Mouse (Mus musculus) left cerebral cortex, postnatal 14 days (tissue): ENCODE results near the gene Snx30. TPM values are rescaled to one million over a fixed set of nuclear protein-coding genes. Genes with fewer than 3 reads are reported as not detected.

ENCODE experiments used
- DNase-seq, 2 experiments: peaks; one replicate each; pipeline ENCODE4 v3.0.0; 2021 to 2022; ENCODE audit warnings: low spot score in 2 of 2, mixed read lengths in 1 of 2
- intact Hi-C: fragments of 180-260 bp; cut with DNase I; formaldehyde crosslinking; loops from one replicate; pipeline ENCODE4 v1.15.1; 2025
- total RNA-seq, 2 experiments: library from RNA; stranded (reverse); gene quantifications; 2 replicates each; pipeline ENCODE4 v1.2.3; 2021

Snx30 gene
- total RNA-seq, 2 experiments from 2014 or later: 40.4 to 41.3 TPM

DNA sequence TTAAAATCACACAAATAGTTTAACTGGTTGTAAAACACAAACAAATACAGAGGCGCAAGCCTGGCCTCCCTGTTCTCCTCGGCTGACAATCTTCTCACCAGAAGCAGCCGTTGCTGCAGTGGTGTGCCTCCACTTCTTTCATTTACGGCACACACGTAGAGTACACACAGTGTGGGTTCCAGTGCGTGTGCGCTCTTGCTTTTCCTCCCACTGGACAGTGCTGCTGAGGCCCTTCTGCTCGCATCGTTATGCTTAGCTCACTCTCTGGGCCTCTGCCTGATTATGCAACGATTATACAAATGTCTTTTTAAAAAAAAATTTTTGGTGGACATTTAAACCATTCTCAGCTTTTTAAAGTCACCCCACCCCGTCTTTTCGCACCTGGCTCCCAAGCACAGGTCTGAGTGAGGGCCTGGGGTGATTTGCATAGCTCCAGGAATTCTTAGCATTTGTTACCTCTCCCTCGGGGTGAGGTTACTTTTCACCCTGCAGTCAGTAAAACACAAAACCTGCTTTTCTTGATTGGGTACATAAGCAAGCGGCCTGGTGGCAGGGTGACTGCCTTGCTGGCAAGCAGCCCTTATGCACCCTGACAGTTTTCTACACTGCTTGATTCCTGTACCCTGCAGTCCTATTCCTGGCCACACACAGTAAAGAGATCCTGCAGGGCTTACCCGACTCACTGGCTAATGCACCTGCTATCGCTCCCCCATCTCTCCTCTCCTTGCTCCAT lies 54.2 kb downstream of the Snx30 start:
- peak in 1 of 2 experiments; percentile 45 for DNase-seq

DNA sequence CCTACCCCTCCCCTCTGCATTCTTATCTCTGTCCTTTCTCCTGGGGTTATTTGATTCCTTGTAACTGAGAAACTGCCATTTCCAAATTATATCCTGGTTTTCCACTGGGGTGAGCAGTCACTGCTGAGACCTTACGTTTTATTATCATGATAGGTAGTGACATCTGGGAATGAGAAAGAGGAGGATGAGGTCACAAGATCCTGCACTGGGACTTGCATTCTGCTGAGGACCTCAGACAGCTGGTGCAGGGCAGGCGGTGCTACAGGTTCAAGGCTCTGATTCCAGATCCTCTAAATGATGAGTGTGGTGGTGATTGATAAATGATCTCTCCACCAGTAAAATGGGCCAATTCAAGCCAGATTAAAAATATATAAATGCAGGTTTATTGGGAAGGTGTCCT lies 54.8 kb downstream of the Snx30 start:
- intact Hi-C loops: no loop called here
- DNase-seq: no peak

More for the DNA sequence above, 54.2 kb downstream of the Snx30 start:
- intact Hi-C loops: no loop called here

DNA sequence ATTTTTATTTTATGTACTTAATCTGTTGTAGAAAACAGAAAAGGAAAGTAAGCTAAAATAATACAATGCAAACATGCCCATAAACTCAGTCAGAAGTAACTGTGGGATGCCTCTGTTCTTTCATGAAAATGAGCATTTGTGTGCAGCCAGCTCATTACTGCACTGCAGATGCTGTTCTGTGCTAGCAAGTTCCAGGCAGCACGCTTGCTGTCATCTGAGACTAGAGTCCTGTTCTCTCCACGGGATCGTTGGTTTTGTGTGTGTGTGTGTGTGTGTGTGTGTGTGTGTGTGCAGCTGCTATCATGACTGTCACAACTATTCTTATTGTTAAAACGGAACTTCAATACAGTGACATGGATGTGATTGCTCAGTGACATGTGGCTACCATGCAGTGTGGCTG lies 56.2 kb downstream of the Snx30 start:
- peak; percentile 32 to 72 for DNase-seq
- intact Hi-C loops: no loop called here

DNA sequence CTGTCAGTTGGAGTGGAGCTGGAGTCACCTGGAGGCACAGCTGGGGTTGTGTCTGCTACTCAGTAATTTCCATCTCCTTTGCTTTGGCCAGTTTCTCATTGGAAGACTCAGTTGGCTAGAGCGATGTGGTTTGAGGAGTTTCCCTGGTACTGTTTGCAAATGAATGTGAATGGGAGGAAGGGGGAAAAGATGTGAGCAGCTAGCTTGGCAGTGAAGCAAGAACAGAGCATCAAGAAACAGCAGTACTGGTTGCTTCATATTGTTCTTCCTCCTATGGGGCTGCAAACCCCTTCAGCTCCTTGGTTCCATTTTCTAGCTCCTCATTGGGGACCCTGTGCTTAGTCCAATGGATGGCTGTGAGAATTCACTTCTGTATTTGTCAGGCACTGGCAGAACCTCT lies 56.7 kb downstream of the Snx30 start:
- intact Hi-C loops: no loop called here
- no peak for DNase-seq

DNA sequence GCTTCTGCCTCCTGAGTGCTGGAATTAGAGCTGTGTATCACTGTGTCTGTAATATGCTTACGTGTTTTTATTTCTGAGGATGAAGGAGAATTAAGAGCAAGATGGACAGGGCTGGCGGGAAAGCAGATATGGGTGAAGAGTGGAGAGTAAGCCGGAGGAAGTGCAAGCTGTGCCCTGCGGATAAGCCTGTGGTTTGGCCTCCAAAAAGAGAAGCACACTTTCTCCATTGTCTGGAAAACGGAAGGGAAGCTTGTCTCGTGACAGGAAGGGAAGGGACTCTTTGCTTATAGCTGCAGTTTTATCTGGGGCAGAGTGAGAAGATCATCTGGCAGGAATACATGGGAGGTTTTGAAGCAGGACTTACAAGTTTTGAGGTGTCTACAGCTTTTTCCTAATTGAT lies 58.2 kb downstream of the Snx30 start:
- intact Hi-C loops: no loop called here

DNA sequence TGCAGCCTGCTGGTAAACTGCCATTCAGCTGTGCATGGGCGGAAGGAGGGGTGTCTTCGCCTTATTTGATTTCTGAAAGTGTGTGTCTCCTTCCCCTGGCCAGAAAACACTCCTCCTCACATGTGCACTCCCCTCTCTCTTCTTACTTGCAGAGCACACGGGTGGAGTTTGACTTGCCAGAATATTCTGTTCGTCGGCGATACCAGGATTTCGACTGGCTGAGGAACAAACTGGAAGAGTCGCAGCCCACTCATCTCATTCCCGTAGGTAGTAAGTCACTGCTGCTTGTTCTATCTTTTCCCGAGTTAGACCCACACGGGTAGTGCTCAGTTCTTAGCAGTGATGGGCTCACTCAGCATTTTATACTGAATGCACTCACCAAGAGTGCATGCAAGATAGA lies 62.4 kb downstream of the Snx30 start:
- peak; percentile 56 to 72 for DNase-seq
- intact Hi-C loops: no loop called here

More for the DNA sequence above, 58.2 kb downstream of the Snx30 start:
- no peak for DNase-seq

DNA sequence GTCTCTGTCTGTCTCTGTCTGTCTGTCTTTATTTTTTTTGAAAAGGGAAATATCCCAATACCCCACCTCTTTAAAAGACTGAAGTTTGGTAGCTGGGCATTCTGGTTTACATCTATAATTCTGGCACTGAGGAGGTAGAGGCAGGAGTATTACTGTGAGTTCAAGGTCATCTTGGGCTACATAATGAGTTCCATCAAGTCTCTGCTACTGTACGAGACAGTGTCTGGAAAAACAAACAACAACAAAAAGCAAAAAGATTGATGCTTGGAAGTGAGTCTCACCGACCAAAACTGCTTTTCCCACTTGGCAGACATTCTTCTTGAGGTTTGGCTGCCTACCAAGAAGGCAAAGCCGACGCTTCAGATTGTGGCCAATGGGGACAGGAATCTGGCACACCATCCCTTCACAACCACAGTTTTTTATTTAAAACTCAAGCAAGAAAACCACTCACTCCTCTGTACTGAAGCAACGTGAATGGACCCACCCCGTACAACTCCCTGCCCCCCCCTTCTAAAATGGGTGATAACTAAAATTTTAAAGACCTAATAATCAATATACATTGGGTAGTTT lies 63.9 kb downstream of the Snx30 start:
- DNase-seq: peak; percentile 51 to 52
- intact Hi-C loops: loop anchor here (5.0 to 10.0 kb wide), 2 partner anchors 62 to 485 kb away; partner anchors contain the start of gene Snx30

DNA sequence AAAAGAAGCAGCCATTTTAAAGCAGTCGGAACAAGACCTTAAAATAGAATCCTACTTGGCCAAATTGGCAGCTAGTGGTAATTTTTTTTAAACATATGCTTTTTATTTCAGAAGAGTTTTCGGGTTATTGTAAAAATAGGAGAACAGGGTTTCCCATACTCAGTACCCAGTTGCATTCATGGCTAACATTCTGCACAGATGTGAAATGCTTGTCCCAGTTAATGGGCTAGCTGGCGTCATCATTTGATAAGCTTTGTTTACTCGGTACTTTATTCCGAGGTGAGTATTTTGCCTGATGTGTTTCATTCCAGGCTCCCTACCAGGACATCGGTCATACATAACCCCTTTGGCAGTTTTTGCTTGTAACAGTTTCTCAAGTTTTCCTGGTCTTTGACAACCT lies 64.8 kb downstream of the Snx30 start:
- DNase-seq: no peak
- intact Hi-C loops: loop anchor here (5.0 to 10.0 kb wide), 2 partner anchors 63 to 486 kb away; partner anchors contain the start of gene Snx30

DNA sequence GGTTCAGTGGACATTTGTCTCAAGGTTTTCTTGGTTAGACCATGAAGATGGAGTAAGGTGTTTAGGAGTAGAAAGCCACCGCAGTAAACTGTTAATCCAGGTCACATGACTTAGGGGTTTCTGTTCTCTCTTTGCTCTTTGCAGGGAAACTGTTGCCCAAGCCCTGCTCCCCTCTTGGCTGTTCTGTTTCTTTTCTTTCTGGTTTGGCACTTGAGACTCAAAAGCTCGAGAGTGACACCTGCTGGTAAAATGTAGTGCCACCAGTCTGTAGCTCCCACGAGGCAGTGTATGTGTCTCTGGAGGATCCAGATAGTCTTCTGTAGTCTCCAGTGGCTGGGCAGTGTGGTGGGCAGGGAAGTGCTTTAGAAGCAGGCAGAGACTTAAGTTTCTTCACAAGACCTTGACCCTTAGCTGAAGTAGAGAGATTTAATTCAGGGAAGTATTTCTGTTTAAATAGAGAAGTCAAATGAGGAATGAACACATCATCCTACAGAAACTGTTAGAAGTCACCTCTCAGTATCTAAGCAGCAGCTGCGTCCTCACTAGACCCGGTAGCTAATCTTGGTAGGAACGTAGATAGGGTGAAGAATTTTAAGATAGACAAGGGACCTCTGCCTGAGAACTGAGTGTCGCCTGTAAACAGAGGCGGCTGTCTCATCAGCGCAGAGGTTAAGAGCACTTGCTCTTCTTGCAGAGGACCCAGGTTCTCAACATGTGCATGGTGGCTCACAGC lies 65.4 kb downstream of the Snx30 start:
- intact Hi-C loops: loop anchor here (1.0 to 10.0 kb wide), 3 partner anchors 64 to 486 kb away; partner anchors contain the start of gene Snx30

DNA sequence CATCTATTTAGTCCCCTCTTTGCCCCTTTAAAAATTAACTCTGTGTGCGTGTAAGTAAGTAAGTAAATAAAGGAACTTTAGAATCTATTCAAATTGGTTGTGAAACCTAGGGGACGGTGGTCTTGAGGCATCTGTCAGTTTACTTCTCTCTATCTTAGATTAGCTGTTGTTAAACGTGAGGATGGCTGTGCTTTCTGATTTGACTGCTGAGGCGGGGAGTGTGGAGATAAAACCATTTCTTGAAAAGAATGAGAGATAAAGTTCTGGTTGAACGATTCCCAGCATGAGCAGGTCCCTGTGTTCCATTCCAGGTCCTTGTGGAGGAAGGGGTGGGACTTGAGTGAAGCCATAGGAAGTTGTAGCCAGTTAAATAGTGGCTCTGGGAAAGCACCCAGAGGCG lies 67.6 kb downstream of the Snx30 start:
- intact Hi-C loops: loop anchor here (5.0 to 10.0 kb wide), 2 partner anchors 66 to 488 kb away; partner anchors contain the start of gene Snx30
- DNase-seq: no peak

More for the DNA sequence above, 65.4 kb downstream of the Snx30 start:
- peak; percentile 92 to 94 for DNase-seq

DNA sequence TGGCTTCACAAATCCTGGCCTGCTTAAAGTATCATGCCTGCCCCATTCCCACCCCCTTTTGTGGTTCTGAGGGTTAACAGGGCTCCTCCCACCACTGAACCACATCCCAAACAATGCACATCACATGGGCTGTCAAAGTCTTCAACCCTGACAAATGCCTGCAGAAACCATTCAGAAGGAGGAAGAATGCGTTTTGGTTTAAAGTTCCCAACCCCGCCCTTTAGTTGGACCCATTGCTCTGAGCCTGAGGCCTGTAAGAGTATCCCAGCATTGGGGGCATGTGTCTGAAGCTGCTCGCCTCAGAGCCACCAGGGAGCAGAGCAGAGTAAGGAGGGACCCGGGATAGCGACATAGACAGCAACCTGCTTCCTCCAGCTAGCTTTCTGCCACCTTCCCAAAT lies 68.2 kb downstream of the Snx30 start:
- intact Hi-C loops: loop anchor here (5.0 to 10.0 kb wide), 2 partner anchors 67 to 489 kb away; partner anchors contain the start of gene Snx30
- DNase-seq: no peak

DNA sequence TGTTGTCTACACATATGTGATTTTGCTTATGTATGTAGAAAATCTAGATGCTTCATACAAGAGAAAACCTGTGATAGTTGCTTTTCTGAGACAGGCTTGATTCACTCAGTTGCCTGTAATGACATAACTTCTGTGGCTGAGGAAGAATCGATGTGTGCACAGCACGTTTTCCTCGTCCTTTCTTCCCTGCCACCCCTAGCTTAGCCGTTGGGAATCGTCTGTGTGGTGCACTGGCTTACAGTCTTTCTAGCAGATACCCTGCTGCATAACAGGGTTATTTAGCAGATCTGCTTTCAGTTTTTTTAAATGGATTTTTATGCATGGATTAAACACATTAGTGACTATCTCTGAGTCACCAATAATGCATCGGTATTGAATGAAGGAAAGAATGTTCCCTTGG lies 70.9 kb downstream of the Snx30 start:
- intact Hi-C loops: loop anchor here (10.0 kb wide), 1 partner anchor 492 kb away; no protein-coding TSS in a partner anchor
- no peak for DNase-seq

DNA sequence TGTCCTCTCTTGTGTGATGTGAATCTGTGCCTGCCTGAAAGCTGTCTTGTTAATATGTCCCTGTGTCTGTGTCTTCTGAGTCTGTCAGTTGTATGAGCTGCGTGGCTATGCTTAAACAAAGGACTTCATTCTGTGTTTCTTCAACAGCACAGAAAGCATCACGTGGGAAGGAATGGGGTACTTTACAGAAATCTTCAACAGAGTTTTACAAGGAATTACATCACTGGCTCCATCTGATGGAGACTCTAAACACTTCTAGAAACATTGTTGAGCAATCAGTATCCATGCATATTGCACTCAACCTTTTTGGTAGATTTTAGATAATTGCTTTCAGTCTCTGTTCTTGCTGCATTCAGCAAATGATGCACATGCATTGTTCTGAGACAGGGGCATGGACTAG lies 71.4 kb downstream of the Snx30 start:
- intact Hi-C loops: loop anchor here (10.0 kb wide), 1 partner anchor 492 kb away; no protein-coding TSS in a partner anchor

DNA sequence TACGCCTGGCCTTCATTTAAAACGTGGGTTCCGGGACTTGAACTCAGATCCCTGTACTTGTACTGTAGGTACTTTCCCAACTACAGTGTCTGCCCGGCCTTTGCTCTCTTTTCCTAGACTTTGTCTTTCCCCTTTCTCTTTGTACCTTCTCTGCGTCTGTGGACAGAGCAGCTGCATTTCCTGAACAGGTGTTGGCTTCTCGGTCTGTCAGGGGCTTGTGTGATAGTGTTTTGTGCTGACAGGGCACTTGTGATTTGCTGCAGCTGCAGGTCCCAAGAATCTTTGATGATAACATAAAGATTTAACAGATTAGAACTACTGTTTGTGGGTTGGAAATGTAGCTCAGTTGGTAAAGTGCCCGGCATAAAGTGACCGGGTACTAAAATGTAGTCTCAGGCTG lies 73.0 kb downstream of the Snx30 start:
- no peak for DNase-seq
- intact Hi-C loops: loop anchor here (10.0 kb wide), 1 partner anchor 494 kb away; no protein-coding TSS in a partner anchor

More for the DNA sequence above, 71.4 kb downstream of the Snx30 start:
- DNase-seq: no peak

DNA sequence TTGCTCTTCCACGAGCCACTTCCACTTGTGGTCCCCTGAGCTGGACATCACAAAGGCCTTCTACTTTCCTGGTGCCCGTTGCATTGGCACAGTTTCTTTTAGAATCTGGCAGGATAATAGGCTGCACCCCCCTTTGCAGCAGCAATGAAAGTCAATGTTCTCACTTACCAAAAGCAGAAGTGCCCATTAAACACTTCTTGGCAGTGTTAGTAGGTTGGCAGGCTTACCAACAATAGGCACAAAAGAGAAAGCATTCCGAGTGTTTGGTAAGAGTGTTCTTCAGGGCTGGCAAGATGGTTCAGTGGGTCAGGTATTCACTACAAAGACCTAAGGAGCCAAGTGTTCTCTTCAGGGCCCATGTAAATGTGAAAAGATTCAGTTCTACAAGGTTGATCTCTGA lies 73.8 kb downstream of the Snx30 start:
- intact Hi-C loops: loop anchor here (10.0 kb wide), 1 partner anchor 495 kb away; no protein-coding TSS in a partner anchor
- no peak for DNase-seq

DNA sequence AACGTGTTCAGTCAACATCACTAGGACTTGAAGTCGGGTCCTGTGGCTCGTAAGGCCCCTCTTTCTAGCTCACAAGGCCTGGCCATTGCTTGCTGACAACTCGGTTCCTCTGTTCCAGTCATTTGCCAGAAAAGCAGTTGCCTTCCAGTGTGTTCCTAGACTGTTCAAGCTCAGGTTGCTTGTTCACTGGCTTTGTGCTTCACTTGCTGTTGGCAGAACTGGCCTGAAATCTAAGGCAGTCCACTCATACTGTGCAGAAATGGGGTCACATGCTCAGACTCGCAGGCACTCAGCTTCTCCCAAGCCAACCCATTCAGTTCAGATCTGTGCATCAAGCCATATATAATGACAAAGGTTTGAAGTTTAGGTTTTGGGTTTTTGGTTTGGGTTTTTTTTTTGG lies 75.1 kb downstream of the Snx30 start:
- intact Hi-C loops: no loop called here
- no peak for DNase-seq

DNA sequence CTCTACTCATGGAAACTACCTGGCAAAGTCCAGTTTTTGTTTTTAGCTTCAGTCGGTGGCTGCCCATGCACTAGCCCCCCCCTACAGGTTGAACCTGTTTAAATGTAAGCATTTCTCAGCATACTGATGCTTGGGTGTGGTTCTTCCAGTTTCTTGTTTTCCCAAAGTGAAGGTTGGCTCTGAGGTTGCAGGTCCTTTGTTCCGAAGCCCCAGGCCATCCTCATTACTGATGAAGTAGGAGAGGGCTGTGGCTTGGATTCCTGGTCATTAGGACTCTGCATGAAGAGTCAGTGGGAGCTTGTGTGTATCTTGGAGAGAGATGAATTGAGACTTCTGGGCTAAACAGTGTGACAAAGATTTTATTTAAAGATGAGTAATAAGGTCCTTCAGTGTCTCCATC lies 75.6 kb downstream of the Snx30 start:
- DNase-seq: no peak
- intact Hi-C loops: no loop called here

DNA sequence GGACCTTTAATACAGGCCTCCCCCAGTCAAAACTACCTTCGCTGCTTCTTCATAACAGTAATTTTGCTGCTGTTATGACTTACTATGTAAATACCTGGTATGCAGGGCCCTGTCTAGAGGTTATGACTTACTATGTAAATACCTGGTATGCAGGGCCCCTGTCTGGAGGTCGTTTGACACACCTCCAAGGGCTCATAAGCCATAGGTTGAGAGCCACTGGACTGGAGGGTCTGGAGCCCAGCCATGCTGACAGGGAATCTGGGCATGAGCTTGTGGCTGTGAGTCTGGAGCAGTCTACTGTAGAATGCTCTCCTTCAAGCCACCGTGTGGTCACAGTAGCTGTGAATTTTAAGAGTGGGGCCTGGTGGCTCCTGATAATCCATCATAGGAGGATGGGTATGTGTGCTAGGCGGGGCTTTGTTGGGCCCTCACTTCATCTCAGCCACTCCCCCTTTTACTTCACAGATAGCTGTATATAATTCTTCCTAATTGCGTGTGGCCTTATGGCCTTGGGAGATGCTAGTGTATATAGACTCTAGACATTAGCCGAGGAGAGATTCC lies 78.6 kb downstream of the Snx30 start:
- intact Hi-C loops: no loop called here
- no peak for DNase-seq

DNA sequence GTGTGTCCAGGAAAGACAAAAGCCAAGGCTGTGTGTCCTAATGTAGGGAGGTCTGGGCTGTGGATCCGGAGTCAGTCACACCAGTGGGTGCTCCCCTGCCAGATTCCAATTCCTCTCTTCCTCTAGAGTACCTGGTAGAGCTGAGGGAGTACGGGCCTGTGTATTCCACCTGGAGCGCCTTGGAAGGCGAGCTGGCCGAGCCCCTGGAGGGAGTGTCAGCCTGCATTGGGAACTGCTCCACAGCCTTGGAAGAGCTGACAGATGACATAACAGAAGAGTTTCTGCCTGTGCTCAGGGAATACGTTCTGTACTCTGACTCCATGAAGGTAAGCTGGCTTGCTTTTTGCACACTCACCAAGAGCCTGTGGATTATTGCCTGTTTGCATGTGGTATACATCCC lies 80.6 kb downstream of the Snx30 start:
- intact Hi-C loops: no loop called here

DNA sequence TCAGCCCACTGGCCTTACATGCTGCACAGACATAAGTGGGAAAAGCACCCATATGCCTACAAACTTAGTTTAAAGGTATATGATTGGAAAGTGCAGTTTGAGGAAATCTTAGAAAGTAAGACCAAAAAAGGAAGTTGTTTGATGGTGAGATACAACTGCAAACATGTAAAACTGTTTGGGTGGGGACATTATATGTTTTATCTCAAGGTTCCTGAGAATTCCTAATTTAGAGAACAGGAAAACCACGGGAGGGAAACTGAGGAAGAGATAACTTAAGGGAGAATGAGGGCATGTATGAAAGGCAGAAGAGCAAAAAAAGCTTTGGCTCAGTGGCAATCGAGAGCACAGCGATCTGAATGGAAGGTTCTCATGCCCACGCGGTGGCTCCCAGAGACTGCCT lies 81.4 kb downstream of the Snx30 start:
- intact Hi-C loops: no loop called here
- DNase-seq: no peak

More for the DNA sequence above, 80.6 kb downstream of the Snx30 start:
- DNase-seq: no peak
